In genomic region chr2:131501886-131502285, GRCm38 (mm10) we compare ENCODE assay signal across 11 mouse cellular contexts. TPM values are rescaled to one million over a fixed set of nuclear protein-coding genes. Genes with fewer than 3 reads are reported as not detected.
A peak's percentile ranks its signal among the peaks of the same experiment; 100 is the strongest.
DNase-seq lines count a peak whose midpoint lies in the region; ATAC-seq and TF ChIP-seq lines count a peak whose summit lies in the region.
"Had no signal": no experiment of that assay in that cellular context is flagged by ENCODE, and none has a peak within 500 bp of the region (broad histone marks: within the 10 kb centered on the region; RNA-seq: fewer than 3 reads in every experiment).

No protein-coding gene starts in this region.

- peaks cover 97% of the 10 kb centered on the region for H3K4me1 ChIP-seq in limb, embryonic 13.5 days
- H3K4me1 ChIP-seq in olfactory bulb, adult 2 months (ENCODE audit: control insufficient read depth, insufficient read depth, low read length): peaks cover 75% of the 10 kb centered on the region
- H3K4me1 ChIP-seq in cerebellum, adult 2 months (ENCODE audit: control insufficient read depth, insufficient read depth, low read length): peaks cover 35% of the 10 kb centered on the region

- peak; percentile 41 for DNase-seq in gastrocnemius, adult 2 months
- no peak for DNase-seq in gastrocnemius, postnatal 4 days (ENCODE audit: low spot score in 2 of 2)
- peak; percentile 30 for DNase-seq in right cerebral cortex, postnatal 14 days
- no peak for DNase-seq in right cerebral cortex, postnatal 36 days (ENCODE audit: low spot score in 2 of 2)
- no peak for DNase-seq in cerebellum, adult 2 months
- no peak for DNase-seq in T-cell, adult 2 months (ENCODE audit: low spot score)
- DNase-seq: cerebellum, adult 8-10 months; kidney, postnatal 14 days had no signal

- no peak overlapping the region for H3K4me3 ChIP-seq in gastrocnemius, adult 2 months
- H3K4me3 ChIP-seq in limb, embryonic 13.5 days: no peak overlapping the region
- no peak overlapping the region for H3K4me3 ChIP-seq in olfactory bulb, adult 2 months (ENCODE audit: insufficient read depth, low read depth, low read length)
- no peak overlapping the region for H3K4me3 ChIP-seq in cerebellum, adult 2 months (replicated peaks; ENCODE audit: insufficient read depth, low read depth, low read length)

- no peak for ATAC-seq in limb, embryonic 13.5 days (ENCODE audit: low FRiP score, low read depth)

- peak overlapping the region; percentile 92 for H3K27ac ChIP-seq in gastrocnemius, adult 2 months
- H3K27ac ChIP-seq in limb, embryonic 13.5 days: peak overlapping the region; percentile 59
- H3K27ac ChIP-seq in olfactory bulb, adult 2 months (ENCODE audit: insufficient read depth, low read depth, low read length): peak overlapping the region; percentile 55
- H3K27ac ChIP-seq in cerebellum, adult 2 months (ENCODE audit: insufficient read depth, low read length): no peak overlapping the region

- intact Hi-C loops in gastrocnemius, adult 2 months (cut with DNase I): no loop called here

- no peak overlapping the region for H3K9ac ChIP-seq in limb, embryonic 13.5 days

- H3K9me3 ChIP-seq in limb, embryonic 13.5 days: no peaks in the 10 kb centered on the region
- H3K9me3 ChIP-seq: G1E had no signal

- H3K27me3 ChIP-seq in limb, embryonic 13.5 days: no peaks in the 10 kb centered on the region
- no peaks in the 10 kb centered on the region for H3K27me3 ChIP-seq in cerebellum, adult 2 months (ENCODE audit: control insufficient read depth, insufficient read depth, low read length)

- WGBS in limb, embryonic 13.5 days: 48% methylated on average over 5 of the region's 5 CpGs
- 30% methylated on average over 5 of the region's 5 CpGs for WGBS in olfactory bulb, adult 2 months
- WGBS in cerebellum, adult 2 months: 61% methylated on average over 5 of the region's 5 CpGs

- no peak for TF ChIP-seq CTCF in gastrocnemius, adult 2 months (IDR thresholded peaks at IDR 0.05)
- no peak for TF ChIP-seq CTCF in olfactory bulb, adult 2 months (IDR thresholded peaks at IDR 0.05; ENCODE audit: insufficient read depth, low read depth, low read length)
- TF ChIP-seq CTCF in cerebellum, adult 2 months (IDR thresholded peaks at IDR 0.05; ENCODE audit: borderline replicate concordance, insufficient read depth, low read depth, low read length): no peak

- 0 out of 2 replicates have a peak overlapping the region, but pooled peaks have one; percentile 9 for H3K4me2 ChIP-seq in limb, embryonic 13.5 days (replicated peaks)

- H3K36me3 ChIP-seq in limb, embryonic 13.5 days: no peaks in the 10 kb centered on the region
- H3K36me3 ChIP-seq: G1E had no signal

- no peak for TF ChIP-seq POLR2A in olfactory bulb, adult 2 months (IDR thresholded peaks at IDR 0.05; ENCODE audit: insufficient read depth, low read depth, low read length)
- no peak for TF ChIP-seq POLR2A in cerebellum, adult 2 months (IDR thresholded peaks at IDR 0.05; ENCODE audit: borderline replicate concordance, insufficient read depth, low read length)

RNA-seq across cellular contexts. Expression of gene Smox, which starts 10.6 kb away (rescaled TPM):
- 100 to 1,000 TPM in 1 of 2 experiments, 10 to 100 TPM in 1; 51.2 to 522 TPM for total RNA-seq in gastrocnemius, adult 2 months (2021)
- total RNA-seq in gastrocnemius, postnatal 4 days (2021): 10 to 100 TPM; 25.5 to 26.4 TPM
- polyA plus RNA-seq in limb, embryonic 13.5 days (2015; fragmentation: Nextera tagmentation; extraction: Ambion mirVana): 70.6 and 72.6 TPM in 2 replicates
- not detected in 2 replicates for polyA plus RNA-seq in olfactory bulb, adult 2 months (2012; ENCODE audit: insufficient read depth, insufficient read length, low replicate concordance, missing spikeins)
- polyA plus RNA-seq in cerebellum, adult 2 months (2012; rRNA removed): 93.0 and 93.4 TPM in 2 replicates

Comparison
In these comparisons a context has a peak if more than half of its experiments do, and no peak if none do; other contexts are left out.
1. DNase-seq: peak in gastrocnemius, adult 2 months (single experiment) and right cerebral cortex, postnatal 14 days (single experiment); none in gastrocnemius, postnatal 4 days (0 of 2), right cerebral cortex, postnatal 36 days (0 of 2), cerebellum, adult 2 months (0 of 2) and T-cell, adult 2 months (single experiment).